Mouse (Mus musculus): ENCODE results near the gene Nenf. TPM values are rescaled to one million over a fixed set of nuclear protein-coding genes. Genes with fewer than 3 reads are reported as not detected.
A peak's percentile ranks its signal among the peaks of the same experiment; 100 is the strongest.

The Nenf gene
- total RNA-seq, 2 experiments from 2014 or later: 70.5 to 72.8 TPM

DNA sequence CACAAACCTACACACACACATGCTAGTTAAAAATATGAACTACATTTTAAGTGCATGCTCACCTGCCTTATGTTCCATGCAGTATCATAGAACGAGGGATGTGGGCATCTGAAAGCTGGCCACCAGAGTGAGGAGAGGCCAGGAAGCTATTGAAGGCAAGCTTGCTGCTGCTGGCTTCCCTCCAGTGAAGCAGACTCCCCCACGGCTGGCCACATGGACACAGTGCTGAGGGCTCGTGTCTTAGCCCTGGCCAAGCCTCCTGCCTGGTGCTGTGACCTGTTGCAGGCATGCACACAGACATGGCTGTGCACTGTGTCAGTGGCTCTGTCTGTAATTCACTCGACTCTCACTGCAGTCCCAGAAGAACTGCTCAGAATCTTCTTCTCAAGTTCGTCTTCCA is 58.3 kb downstream of the Nenf start:
- intact Hi-C loops (cut with DNase I): no loop called here
- no peak for DNase-seq (ENCODE audit: low spot score in 2 of 2)

DNA sequence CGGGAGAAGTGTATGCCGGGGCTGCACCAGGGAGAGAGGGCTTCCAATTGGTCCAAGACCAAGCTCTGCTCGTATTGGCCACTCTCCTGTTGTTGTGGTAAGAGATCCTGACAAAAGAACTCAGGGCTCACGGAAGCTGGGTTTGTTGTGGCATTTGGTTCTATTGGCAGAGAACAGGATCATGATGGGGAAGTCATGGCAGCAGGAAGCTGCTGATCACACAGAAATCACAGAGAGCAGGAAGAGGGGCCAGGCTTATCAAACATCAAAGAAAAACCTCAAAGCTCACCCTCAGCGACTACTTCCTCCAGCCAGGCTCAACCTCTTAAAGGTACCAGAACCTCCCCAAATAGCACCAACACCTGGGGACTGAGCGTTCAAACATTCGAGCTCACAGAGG is 58.9 kb downstream of the Nenf start:
- DNase-seq (ENCODE audit: low spot score in 2 of 2): peak in 1 of 2 experiments; percentile 3
- intact Hi-C loops (cut with DNase I): no loop called here

DNA sequence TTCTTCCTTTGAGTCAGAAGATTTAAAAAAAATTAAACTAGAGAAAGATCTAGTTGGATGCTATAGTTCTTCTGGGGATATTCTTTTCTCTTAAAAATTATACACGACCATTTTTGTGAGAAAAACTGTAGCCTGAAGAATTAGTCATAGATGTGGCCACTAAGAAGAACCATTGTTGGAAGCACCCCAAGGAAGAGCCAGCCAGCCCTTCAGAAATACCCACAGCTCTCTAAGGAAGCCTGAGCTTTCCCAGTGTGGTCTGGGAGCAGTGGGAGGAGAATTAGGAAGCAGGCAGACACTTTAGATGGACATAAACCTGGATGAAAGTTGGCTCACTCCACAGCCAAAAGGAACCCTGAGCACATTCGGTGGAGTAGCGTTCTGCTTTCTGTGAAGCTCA is 59.5 kb downstream of the Nenf start:
- intact Hi-C loops (cut with DNase I): no loop called here
- DNase-seq (ENCODE audit: low spot score in 2 of 2): peak in 1 of 2 experiments; percentile 19

DNA sequence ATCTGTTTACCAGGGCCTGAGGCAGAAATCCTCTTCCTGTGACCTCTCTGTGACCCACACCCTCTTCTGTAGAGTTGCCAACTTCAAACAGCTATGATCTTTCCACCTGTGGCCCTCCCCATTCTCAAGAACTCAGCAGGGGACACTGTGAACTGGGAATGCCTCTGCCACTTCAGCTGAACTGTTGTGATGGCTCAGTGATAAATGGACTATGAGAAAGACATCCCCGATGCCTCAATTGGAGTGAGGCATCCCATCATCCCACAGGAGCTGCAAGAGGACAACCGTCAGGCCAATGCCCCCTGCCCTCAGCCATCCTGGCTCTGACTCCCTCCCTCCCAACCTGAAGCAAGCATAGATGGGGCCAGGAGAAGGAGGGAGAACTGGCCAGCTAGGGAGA is 60.0 kb downstream of the Nenf start:
- intact Hi-C loops (cut with DNase I): no loop called here
- no peak for DNase-seq (ENCODE audit: low spot score in 2 of 2)

DNA sequence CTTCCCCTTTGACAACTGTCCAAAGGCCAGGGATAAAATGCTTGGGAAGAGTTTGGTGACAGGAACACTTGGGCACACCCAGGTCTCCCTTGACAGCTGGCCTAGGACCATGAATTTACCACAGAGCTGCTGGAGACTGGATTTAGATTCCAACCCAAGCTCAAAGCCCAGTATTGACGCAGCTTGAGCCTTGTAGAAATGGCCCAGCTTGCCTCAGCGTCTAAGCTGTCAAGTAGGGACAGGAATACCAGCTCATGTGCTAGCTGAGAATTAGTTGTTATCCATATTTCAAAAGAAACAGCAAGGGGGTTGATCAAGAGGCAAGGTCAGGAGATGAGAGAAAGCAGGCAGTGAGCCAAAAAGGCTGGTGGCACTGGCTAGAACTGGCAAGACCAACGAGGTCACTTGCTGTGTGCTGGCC is 60.6 kb downstream of the Nenf start:
- intact Hi-C loops (cut with DNase I): no loop called here

More for the DNA sequence above, 60.6 kb downstream of the Nenf start:
- DNase-seq (ENCODE audit: low spot score in 2 of 2): no peak

Other genes with a start within 250 kb of the Nenf start
- 1 to 10 TPM; 1.2 to 1.9 TPM for gene Batf3, start 220.3 kb downstream of the Nenf start, total RNA-seq (2021)
- gene Fam71a, start 153.4 kb downstream of the Nenf start, total RNA-seq (2021): not detected
- 1 to 10 TPM in 1 of 2 experiments, under 1 TPM in 1; 0.53 to 1.4 TPM for gene Atf3, start 100.2 kb downstream of the Nenf start, total RNA-seq (2021)
- gene Tmem206, start 7.7 kb upstream of the Nenf start, total RNA-seq (2021): 1 to 10 TPM; 9.0 to 9.1 TPM
- 10 to 100 TPM; 89.1 to 94.5 TPM for gene Ppp2r5a, start 85.1 kb upstream of the Nenf start, total RNA-seq (2021)